Mouse (Mus musculus) stomach, postnatal 0 days (tissue): ENCODE measurements at regions not wholly inside any gene's neighbourhood (a gene's known extent, or its start where the extent isn't known, plus 50 kb on each side); places are given as distances from the start of the nearest gene placed in this dataset.

ENCODE experiments used
- CTCF ChIP-seq: IDR thresholded peaks from 2 replicates; pipeline ENCODE4 v1.5.1; 2016; ENCODE audit warnings: antibody characterized with exemption, low read depth, mild to moderate bottlenecking, moderate library complexity
- EP300 ChIP-seq: optimal IDR thresholded peaks from 2 replicates; pipeline ENCODE3; 2016; ENCODE audit warnings: antibody characterized with exemption

DNA sequence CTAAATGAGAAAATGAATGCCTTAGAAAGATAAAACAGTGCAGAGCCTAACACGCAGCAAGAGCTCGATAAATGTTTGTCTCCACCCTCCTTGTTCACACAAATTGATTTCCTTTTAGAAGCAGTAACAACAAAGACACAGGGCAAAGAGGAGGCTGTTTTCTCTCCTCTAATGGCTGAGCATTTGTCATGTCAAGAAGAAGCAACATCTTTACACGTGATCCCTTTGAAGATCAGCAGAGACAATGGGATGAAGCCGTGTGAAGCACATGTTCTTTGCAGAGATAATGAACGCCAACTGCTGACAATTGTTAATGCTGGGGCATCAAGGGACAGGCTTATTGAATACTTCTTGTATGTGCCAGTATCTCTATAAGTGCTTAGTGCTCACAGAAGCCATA lies 2823.6 kb upstream of the Gm6569 start:
- TF ChIP-seq EP300 (no peak), CTCF (no peak)
